Mouse (Mus musculus) inflammation-experienced regulatory T-cells, adult 6 months (primary cell): ENCODE measurements around the gene Dysf. TPM values are rescaled to one million over a fixed set of nuclear protein-coding genes. Genes with fewer than 3 reads are reported as not detected.

Source experiments
- ATAC-seq: one replicate; pipeline ENCODE4 v1.8.0; 2017
- polyA plus RNA-seq, 3 experiments: library from polyadenylated mRNA; unstranded; fragments of 100-300 nt; shearing (Covaris generic); gene quantifications; one replicate each; pipeline ENCODE4 v1.2.1; 2017

Gene Dysf
- polyA plus RNA-seq, 3 experiments from 2014 or later: not detected

DNA sequence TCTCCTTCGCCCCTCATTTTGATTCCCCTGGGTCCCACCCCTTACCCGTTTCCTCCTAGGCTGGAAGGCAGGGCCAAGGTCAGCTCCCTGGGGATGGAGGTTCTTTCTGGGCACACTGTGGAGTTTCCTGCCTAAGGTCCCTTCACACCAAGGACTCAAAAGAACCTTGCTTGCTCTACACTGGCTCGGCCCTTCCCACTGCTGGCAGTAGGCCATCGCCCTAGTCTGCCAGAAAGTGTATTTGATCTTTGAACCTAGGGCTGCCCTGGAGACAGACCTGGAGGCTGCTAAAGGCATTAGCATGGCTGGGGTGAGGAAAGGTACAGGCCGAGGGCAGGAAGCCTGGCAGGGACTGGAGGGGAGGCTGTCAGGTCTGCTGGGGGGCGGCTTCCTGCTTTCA is 225.4 kb downstream of the Dysf start:
- ATAC-seq: no peak

DNA sequence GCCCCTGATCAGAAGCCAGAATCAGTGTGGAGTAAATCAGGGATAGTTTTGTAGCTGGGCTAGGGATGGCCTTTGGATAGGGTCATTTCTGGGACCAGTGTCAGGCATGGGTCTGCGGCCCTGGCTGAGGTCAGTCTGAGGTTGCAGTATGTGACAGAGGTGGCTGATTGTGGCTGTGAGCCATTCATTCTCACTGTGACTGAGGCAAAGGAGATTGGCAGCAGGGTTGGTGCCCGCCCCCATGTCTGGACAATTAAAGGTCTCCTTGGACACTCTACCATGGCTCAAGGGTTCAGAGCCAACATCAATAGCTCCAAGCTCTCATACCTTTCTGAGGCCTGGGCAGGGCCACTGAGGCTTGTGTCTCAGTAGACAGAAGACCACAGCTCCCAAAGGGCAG is 227.0 kb downstream of the Dysf start:
- no peak for ATAC-seq

DNA sequence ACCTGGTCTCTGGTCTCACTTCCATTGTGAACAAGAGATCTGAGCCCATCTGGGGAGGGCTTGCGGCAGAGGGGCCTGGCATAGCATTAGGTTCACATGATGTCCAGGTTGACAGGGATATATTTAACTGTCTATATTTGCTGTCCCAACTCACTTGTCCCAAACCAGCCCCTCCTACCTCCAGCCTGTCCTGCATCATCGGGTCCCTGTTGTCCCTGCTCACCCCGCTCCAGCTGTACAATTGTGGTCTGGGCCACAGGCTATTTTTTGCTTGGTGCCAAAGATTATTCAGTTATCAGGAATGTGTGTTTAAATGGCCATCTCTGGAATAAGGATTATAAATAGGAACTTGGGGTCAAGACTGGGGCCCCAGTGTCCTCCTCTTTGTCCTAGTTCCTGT is 235.0 kb downstream of the Dysf start:
- ATAC-seq: no peak

DNA sequence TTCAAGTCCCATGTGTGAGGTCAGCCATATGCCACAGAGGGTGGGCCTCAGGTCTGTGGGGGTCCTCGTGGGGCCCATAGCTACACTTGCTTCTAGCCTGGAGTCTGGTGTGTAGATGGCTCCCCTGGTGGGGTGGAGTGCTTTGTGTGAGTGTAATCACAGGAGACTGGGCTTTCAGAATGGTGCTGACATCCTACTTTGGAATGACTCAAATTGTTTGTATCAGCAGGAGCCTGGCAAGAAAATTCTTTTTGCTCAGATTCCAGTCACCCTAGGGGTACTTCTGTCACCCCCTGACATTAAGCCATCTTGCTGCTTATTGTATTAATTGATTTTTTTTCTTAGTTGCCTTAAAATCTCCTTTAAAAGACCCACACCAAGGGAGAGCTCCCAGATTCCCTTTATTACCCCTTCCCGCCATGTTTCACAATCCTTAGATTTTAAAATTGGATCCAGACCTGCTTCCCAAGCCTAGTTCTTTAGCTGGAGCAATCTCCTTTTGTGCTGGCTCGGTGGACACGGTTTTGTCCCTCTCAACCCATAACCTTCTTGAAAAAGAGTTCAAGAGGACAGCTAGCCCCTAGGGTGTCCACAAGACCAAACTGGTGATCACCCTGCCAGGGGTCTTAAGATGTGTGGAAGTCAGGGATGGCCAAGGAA is 237.8 kb downstream of the Dysf start:
- no peak for ATAC-seq

DNA sequence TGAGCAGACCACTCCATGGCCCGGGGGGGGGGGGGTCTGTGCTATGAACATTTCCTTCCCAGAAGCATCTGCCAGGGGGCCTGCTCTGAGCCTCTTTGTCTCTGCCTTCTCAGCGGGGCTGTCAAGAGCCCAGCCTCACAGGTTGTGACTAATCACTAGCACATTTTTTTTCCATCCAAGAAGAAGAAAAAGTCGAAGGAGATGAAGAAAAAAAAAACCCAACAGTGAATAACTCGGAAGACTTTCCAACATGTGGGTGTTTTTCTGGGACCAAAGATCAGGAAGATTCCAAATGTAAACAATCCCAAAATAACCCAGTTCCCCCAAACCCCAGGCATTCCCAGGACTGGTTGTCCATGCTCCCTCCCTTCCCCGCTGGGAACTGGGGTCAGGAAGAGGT is 238.6 kb downstream of the Dysf start:
- ATAC-seq: no peak

Other genes starting within 250 kb of the Dysf start
- under 1 TPM in 1 of 3 experiments, not detected in 2; 0.29 TPM for gene Ankrd53, start 245.9 kb upstream of the Dysf start, polyA plus RNA-seq
- 100 to 1,000 TPM in 1 of 3 experiments, 10 to 100 TPM in 2; 67.9 to 100 (median 91.6) TPM for gene Tex261, start 232.8 kb upstream of the Dysf start, polyA plus RNA-seq
- 10 to 100 TPM; 24.2 to 42.4 (median 38.8) TPM for gene Nagk, start 213.6 kb upstream of the Dysf start, polyA plus RNA-seq
- gene Paip2b, start 176.8 kb upstream of the Dysf start, polyA plus RNA-seq: 10 to 100 TPM; 19.6 to 30.8 (median 21.7) TPM
- gene Zfp638, start 141.5 kb upstream of the Dysf start, polyA plus RNA-seq: 100 to 1,000 TPM in 2 of 3 experiments, 10 to 100 TPM in 1; 90.8 to 175 (median 132) TPM